Mouse (Mus musculus): ENCODE measurements around the gene Pawr.
"Not testable (repeated sequence)": the region's sequence is repeated elsewhere in the genome, so short reads cannot be mapped to it uniquely, and the experiment has no call there.

Gene Pawr

GRCm38 (mm10) chr10:108314396-108314795 lies 17.5 kb upstream of the Pawr start:
- no peak for DNase-seq (ENCODE audit: low read depth, low spot score)

GRCm38 (mm10) chr10:108315236-108315635 lies 16.7 kb upstream of the Pawr start:
- no peak for DNase-seq (ENCODE audit: low read depth, low spot score)

GRCm38 (mm10) chr10:108328356-108328755 lies 3.6 kb upstream of the Pawr start:
- no peak for DNase-seq (ENCODE audit: low read depth, low spot score)

GRCm38 (mm10) chr10:108328983-108329382 lies 2.9 kb upstream of the Pawr start:
- DNase-seq (ENCODE audit: low read depth, low spot score), result no peak

- DNase-seq (ENCODE audit: low read depth, low spot score), result no peak
Measured at GRCm38 (mm10) chr10:108329771-108330170, 2.1 kb upstream of the Pawr start.

GRCm38 (mm10) chr10:108330964-108331363 lies 957 bp upstream of the Pawr start:
- DNase-seq (ENCODE audit: low read depth, low spot score), result no peak

- no peak for DNase-seq (ENCODE audit: low read depth, low spot score)
Measured at GRCm38 (mm10) chr10:108332571-108333541, 935 bp downstream of the Pawr start.

- DNase-seq (ENCODE audit: low read depth, low spot score), result no peak
Measured at GRCm38 (mm10) chr10:108333642-108334041, 1.7 kb downstream of the Pawr start.

GRCm38 (mm10) chr10:108334096-108334495 lies 2.2 kb downstream of the Pawr start:
- no peak for DNase-seq (ENCODE audit: low read depth, low spot score)

- no peak for DNase-seq (ENCODE audit: low read depth, low spot score)
Measured at GRCm38 (mm10) chr10:108335736-108336292, 3.9 kb downstream of the Pawr start.

GRCm38 (mm10) chr10:108336581-108336980 lies 4.7 kb downstream of the Pawr start:
- no peak for DNase-seq (ENCODE audit: low read depth, low spot score)

GRCm38 (mm10) chr10:108338055-108338961 lies 6.4 kb downstream of the Pawr start:
- no peak for DNase-seq (ENCODE audit: low read depth, low spot score)

GRCm38 (mm10) chr10:108339118-108339517 lies 7.2 kb downstream of the Pawr start:
- DNase-seq (ENCODE audit: low read depth, low spot score), result no peak

GRCm38 (mm10) chr10:108339872-108340271 lies 8.0 kb downstream of the Pawr start:
- DNase-seq (ENCODE audit: low read depth, low spot score), result no peak

- no peak for DNase-seq (ENCODE audit: low read depth, low spot score)
Measured at GRCm38 (mm10) chr10:108343734-108344133, 11.8 kb downstream of the Pawr start.

GRCm38 (mm10) chr10:108345123-108345522 lies 13.2 kb downstream of the Pawr start:
- DNase-seq (ENCODE audit: low read depth, low spot score), result no peak

- not testable (repeated sequence) for DNase-seq (ENCODE audit: low read depth, low spot score)
Measured at GRCm38 (mm10) chr10:108346301-108346700, 14.4 kb downstream of the Pawr start.

- no peak for DNase-seq (ENCODE audit: low read depth, low spot score)
Measured at GRCm38 (mm10) chr10:108350125-108351070, 18.5 kb downstream of the Pawr start.

- DNase-seq (ENCODE audit: low read depth, low spot score), result no peak
Measured at GRCm38 (mm10) chr10:108352944-108353343, 21.0 kb downstream of the Pawr start.

- no peak for DNase-seq (ENCODE audit: low read depth, low spot score)
Measured at GRCm38 (mm10) chr10:108354726-108355391, 22.9 kb downstream of the Pawr start.
